In genomic region chr19:15801811-15802486, GRCm38 (mm10) we compare ENCODE assay signal across 8 mouse cellular contexts.
DNase-seq lines count a peak whose midpoint lies in the region; ATAC-seq lines count a peak whose summit lies in the region.

No protein-coding gene starts in this region.

- no peaks in the 10 kb centered on the region for H3K4me1 ChIP-seq in intestine, embryonic 15.5 days (replicated peaks)

- H3K9ac ChIP-seq in intestine, embryonic 15.5 days, result no peak overlapping the region

- DNase-seq in ZHBTc4 (ENCODE audit: low read depth, low spot score), result peak; percentile 83
- DNase-seq in embryo, embryonic 10 days (ENCODE audit: low spot score), result peak; percentile 96
- DNase-seq in gastrocnemius, postnatal 25 days, result peak; percentile 38
- peak; percentile 90 to 93 for DNase-seq in left cerebral cortex, postnatal 14 days (ENCODE audit: low spot score in 2 of 2)
- peak; percentile 77 for DNase-seq in right cerebral cortex, postnatal 25 days
- peak; percentile 56 for DNase-seq in yolk sac, embryonic 10.5 days (ENCODE audit: low spot score)

- ATAC-seq in intestine, embryonic 15.5 days, result peak; percentile 82
- peak; percentile 90 for ATAC-seq in megakaryocyte-erythroid progenitor cell, adult 5-6 weeks (replicated peaks; ENCODE audit: low FRiP score, low TSS enrichment, poor library complexity, severe bottlenecking)

- WGBS in intestine, embryonic 15.5 days, result 4% methylated on average over 17 of the region's 17 CpGs

- H3K27me3 ChIP-seq in intestine, embryonic 15.5 days (replicated peaks), result no peaks in the 10 kb centered on the region

- H3K9me3 ChIP-seq in intestine, embryonic 15.5 days, result no peaks in the 10 kb centered on the region

- H3K27ac ChIP-seq in intestine, embryonic 15.5 days, result no peak overlapping the region

- H3K36me3 ChIP-seq in intestine, embryonic 15.5 days, result no peaks in the 10 kb centered on the region

- H3K4me2 ChIP-seq in intestine, embryonic 15.5 days (replicated peaks), result peak overlapping the region; percentile 51

- peak overlapping the region; percentile 22 for H3K4me3 ChIP-seq in intestine, embryonic 15.5 days (replicated peaks)

- intact Hi-C loops in left cerebral cortex, postnatal 14 days (cut with DNase I), result loop anchor here (5.0 to 10.0 kb wide), 3 partner anchors 135 to 1817 kb away; no protein-coding TSS in a partner anchor

Comparison
In these comparisons a context has a peak if more than half of its experiments do, and no peak if none do; other contexts are left out.
1. DNase-seq: peak in every context shown above with its lines; median percentile 96 in embryo, embryonic 10 days; 92 in left cerebral cortex, postnatal 14 days; 83 in ZHBTc4; 77 in right cerebral cortex, postnatal 25 days; 56 in yolk sac, embryonic 10.5 days; 38 in gastrocnemius, postnatal 25 days.